Mouse (Mus musculus) brain, embryonic 18.5 days (tissue): ENCODE measurements around the gene Abcg4.
"Not testable (repeated sequence)": the region's sequence is repeated elsewhere in the genome, so short reads cannot be mapped to it uniquely, and the experiment has no call there.

Experiments used
- DNase-seq: peaks from one replicate; pipeline ENCODE4 v3.0.0-alpha.2; 2012; ENCODE audit warnings: low read depth, low spot score

Abcg4 gene

DNA sequence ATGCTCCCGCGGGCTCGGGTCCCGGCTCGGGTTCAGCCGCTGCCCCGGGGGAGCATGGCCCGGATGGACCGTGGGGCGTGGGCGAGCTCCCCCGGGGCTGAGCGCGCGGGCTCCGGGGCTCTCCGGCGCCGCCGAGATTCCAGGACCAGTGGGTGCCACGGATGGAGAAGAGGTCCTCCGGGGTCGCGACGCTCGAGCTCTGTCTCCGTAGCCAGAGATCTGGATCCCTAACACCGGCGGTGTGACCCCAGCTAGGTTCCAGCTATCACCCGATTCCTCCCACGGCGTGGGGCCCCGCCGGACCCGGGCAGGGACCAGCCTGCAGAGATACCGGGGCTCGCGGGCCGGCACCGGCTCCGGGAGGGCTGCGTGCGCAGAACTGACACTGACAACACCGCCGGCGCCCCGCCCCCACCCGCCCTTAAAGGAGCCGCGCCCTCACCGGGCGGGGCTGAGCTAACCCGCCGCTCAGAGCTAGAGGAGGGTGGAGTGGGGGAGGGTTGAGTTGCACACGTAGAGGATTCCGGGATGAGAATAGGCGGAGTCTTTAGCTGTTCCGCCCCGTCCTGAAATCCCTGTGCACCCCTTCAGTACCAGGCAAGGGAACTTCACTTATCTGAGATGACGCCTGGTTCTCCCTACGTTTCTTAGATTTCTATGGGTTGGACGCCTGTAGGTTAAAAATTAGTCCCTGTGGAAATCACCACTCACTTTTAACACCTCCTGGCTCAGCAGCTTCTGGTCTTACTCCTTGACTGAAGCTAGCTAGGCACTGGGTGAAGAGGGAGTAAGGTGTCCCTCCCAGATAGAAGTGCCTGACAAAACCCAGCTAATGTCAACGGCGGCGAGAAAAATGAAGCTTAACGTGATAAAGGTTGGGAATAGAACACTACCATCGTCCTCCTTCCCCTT, 31.7 kb upstream of the Abcg4 start, which contains the start of gene C2cd2l:
TSS of gene C2cd2l (minus strand) at position 399 of the 912 bp plus-strand sequence.
- peak; percentile 97 for DNase-seq

DNA sequence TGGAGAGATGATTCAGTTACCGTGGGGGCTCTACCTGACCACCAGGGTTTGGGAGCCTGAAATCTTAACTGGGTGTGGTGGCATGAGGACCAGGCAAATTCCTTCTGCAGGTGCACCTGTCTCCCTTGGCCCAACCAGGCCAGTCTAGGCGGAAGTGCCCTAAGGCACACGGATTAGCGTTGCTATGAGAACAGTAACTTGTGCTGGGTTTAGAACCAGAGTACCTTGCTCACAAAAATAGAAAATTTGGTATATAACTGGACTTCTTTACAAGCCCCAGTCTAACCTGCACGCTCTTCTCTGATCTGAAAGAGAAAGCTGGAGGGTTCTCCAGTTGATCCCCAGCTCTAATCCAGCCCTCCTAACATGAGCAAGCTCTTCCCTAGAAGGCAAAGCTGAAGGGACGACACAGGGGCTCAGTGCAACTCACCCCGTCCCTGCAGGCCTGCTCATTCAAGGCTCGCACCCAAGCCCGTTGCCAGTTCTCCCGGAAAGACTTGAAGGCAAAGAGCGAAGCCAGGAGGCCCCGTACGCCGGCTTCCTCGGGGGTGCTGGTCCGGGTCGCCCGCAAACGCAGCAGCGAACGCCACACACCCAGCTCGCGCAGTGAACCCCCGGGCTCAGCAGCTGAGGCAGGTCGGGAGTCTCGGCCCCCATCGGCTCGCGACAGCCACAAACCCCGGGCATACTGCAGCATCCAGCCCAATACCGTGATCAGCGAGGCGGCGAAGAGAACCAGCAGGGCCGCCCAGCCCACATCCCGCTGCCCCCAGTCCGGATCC, 30.9 kb upstream of the Abcg4 start:
- no peak for DNase-seq

DNA sequence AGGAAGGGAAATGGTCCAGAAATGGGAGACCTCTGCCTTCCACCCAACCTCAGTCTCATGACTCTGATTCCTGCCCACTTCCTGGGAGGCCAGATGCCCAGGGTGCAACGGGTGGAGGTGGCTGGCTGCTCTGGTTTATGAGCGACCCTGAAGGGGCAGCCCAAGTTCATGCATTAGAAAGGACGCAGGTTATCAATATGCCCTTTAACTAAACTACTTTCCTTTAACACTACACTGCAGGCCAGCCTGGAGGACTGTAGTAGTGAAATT, 30.3 kb upstream of the Abcg4 start:
- DNase-seq = no peak

DNA sequence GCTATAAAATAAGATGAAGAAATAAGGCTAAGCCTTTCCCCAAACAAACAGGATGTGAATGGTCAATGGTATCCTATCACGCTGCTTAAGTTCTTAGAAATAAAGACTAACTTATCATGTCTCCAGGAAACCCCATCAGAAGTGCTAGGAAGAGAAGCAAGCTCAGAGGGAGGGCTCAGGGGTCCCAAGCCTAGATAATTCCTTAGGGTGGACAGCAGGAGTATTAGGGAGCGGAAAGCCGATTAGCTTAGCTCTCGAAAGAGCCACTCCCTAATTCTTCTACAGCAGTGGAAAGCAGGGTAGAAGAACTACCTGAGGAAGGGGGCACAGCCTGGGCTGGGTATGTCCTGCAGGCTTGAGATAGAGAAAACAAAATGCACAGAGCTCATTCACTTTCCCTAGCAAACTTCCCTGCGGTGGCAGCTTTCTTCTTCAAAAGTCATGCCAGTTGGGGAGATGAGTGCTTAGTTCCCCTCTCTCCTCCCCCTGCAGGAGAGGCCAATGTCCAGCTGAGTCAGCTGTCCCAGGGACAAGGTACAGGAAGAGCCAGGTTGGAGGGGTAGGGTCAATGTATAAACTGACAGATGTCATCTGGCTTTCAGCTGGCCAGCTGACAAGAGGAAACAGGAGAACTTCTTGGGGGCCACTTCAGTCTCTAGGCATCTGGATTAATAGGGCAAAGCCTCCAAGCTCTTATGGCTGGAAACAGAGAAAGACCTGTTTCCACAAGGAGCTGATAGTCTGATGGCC, 29.8 kb upstream of the Abcg4 start:
- DNase-seq = no peak

DNA sequence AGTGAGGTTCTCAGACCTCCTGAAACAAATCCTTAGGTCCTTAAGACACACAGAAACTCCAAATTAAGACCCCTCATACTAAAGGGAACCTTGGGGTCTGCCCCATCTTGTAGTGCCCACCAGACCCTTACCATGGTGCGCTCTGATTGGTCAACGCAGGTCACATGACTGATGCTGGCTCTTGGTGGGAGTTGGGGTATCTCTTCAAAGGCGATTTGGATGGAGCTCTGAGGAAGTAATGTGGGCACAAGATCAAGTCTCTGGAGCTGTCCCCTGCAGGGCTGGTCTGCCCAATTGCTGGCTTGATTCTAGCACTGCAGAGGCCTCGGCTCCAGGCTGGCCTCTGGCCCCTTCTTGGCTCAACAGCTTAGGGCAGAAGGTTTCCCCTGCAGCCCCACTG, 29.0 kb upstream of the Abcg4 start:
- no peak for DNase-seq

DNA sequence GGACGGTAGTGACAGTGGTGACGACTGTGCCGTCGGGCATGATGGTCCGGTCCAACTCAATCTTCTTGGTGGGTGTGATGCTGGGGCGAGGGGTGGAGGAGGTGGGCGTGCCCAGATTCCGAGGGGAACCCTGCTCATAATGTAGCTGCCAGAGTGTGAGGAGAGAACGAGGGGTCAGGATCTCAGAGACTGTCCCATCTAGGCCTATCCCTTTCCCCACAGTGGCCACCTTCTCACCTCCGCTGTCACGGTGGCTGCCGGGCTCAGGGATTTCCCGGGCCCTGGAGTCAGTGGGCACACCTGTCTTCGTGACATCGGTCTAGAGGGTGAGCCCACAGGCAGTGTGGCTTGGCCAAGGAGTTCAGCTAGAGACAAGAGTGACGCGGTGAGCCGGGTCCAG, 26.5 kb upstream of the Abcg4 start:
- DNase-seq = no peak

DNA sequence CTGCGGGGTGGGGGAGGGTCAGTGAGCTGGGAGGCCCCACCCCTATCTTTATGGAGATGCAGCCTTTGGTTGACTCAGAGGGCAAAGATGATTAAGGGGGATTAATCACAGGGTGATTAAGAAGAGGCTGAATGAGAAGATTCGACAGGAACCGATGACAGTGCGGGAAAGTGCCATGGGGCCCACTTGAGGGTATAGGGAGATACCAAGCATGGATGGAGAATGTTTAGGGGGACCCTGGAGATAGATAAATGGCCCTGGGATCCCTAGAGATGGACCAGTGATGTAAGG, 25.8 kb upstream of the Abcg4 start:
- no peak for DNase-seq

DNA sequence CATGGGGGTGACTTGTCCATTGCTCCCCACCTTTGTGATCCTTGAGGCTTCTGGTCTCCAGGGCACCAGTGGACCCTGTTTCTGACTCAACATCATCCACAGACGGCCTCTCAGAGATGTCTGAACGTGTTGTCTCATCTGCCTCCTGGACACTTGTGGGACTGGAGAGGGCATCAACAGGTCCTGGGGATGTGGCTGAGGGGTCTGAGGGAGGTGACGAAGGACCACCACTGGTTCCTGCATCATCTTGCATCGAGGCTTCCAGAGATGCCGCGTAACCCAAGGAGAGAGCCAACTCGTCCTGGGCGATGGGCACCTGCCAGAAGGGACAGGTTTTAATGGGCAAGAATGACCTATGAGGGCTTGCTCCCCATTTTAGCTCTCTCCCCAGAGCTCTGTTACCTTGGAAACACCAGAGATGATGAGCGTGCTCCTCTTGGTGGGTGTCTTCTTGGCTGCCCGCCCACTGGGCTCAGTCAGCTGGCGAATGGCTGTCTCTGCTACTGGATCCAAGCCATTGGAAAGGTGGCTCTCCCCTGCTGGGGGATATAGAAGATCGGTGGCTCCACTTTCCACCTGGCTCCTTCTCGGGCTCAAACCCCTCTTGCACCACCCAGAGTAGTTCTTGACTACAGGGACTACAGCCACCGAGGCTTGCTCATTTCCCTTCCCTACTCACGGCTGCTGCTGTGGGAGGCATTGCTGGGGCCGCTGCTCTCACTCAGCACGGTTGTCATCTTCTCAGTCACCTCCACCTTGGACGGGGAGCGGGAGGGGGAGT, 25.3 kb upstream of the Abcg4 start:
- DNase-seq = no peak

DNA sequence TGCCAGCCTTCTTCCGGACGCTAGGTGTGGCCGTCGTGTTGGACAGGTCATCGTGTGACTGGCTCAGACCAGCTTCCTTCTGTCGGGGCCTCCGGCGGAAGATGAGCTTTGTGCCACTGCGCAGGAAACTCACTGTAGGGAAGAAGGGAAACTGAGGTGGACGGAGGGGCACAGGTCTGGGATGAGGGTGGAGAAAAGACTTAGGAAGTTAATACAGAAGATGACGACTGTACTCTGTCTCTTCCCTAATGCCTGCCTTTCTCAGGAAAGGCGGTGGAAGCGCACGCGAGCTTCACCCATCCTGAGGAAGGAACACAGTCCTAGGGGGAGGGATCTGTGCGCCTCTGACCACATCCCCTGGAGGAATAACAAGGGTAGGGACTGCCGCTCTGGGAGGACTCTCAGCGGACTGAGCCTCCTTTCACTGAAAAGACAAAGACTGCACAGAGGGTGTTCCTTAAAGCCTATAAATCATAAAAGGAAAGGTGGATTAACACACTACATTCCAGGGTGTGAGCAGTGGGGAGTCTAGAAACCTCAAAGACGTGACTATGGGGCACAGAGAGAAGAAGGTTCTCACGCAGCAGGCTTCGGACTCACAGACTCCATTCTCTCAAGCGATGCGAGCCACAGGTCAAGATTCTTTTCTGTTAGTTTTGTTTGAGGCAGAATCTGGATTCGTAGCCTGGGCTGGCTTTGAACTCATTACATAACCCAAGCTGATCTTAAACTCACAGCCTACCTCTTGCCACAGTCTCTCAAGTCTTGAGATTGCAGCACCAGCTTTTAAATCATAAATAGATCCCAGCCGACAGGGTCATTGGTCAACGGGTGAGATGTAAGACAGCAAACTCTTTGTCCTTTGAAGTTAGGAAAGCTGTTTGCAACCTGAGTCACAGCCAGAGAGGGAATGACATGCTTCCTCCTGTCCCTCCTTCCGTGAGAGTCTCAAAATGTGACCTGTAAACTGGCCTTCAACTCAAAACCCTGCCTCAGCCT, 23.0 kb upstream of the Abcg4 start:
- DNase-seq = no peak

DNA sequence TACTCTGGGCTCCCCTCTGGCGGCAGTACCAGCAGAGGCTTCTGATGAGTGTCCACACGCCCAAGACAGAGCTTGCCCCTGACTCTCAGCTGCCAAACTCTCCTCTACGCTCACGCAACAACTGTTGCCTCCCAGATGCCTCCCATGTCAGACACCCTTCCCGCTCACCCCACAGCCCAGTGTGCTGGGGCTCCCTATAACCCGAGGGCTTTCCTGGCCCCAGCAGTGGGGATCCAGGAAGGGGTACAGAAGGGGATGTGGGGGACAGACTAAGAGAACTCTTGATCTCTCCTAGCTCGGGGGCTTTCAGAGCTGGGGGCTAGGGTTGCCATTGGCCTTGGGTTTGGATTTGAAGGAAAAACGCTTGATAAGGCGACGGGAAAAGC, 22.3 kb upstream of the Abcg4 start:
- no peak for DNase-seq

DNA sequence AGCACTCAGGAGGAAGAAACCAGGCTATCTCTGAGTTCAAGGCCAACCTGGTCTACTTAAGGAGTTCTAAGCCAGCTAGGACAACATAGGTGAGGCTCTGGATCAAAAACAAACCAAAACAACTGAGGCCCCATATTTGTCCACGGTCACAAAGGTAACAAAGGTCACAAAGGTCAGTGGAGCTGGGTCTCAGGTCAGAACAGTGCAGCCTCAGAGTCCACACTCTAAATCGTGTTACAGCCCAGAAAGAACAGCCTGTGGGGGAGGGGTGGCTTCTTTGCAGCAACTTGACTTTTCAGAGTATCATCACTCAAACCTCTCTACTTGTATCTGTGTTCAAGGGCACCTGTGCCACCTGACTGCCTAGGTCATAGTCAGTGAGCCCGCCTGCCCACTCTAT, 21.3 kb upstream of the Abcg4 start:
- no peak for DNase-seq

DNA sequence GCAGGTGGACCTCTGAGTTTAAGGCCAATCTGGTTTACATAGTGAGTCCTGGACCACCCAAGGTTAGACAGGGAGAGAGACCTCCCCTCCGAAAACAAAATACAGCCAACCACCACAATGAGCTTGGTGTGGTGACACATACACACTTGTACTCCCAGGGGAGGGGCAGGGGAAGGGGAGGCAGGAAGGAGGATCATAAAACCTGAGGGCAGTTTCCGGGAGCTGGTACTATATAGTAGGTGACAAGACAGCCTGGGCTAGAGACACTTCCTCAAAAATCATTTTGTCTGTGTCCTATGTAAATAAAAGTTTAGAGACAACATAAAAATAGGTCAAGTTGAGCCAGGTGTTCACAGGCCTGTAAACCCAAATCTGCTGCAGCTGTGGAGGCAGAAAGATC, 18.8 kb upstream of the Abcg4 start:
- DNase-seq = no peak

DNA sequence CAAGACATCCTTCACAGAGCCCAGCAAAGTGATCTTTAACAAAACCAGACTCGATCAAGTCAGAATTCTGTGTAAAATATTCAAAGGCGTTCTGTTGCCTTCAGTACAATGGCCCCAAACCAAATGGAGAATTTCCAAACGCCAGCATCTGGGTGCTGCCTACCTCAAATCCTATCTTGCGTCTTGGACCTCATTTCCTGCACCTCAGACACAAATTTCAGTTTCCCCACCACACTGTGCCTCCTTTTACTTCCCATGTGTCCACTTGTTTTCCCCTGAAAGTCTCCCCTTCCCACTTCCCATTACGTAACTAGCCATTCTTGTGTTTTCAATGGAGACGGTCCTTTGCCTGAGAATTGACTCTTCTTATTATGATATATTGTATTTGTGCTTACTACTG, 18.1 kb upstream of the Abcg4 start:
- no peak for DNase-seq

DNA sequence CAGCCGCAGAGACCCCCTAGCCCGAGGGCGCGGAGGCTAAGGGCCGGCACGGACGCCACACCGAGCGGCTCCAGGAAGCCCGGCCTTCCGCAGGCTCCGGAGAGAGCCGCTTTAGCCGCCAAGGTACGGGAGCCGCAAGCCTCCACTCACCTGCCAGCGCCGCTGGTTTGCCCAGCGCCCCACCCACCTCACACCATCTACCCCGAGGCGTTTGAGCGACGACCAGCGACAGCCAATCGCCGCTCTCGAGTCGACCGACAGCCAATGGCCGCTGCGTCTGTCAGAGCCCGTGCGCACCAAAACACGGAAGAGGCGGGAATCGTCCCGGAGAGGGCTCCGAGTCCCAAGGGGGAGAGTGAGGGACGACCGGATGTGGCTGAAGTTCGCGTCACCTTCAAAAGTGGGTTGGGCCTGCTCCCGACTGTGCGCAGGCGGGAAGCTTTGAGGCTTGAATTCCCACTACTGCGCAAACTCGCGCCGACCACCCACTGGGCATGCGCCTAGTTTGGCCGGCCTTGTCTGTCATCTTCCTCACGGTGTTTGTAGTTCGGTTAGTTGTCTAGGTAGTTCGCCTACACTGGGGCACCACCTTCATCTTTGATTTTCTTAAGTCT, 17.2 kb upstream of the Abcg4 start, which contains the start of gene Hinfp:
TSS of gene Hinfp (minus strand) at position 206 of the 614 bp plus-strand sequence.
- DNase-seq = peak; percentile 99

DNA sequence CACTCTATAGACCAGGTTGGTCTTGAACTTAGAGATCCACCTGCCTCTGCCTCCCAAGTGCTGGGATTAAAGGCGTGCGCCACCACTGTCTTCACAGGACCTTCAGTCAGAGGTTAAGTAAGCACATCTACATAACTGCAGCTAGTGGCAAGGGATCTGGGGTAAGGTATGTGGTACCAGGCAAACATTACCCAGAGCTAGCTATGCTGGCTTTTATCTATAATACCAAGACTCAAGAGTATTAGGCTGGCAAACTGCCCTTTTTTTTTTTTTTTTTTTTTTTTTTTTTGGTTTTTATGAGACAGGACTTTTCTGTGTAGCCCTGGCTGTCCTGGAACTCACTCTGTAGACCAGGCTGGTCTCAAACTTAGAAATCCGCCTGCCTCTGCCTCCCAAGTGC, 11.6 kb upstream of the Abcg4 start:
- not testable (repeated sequence) for DNase-seq

DNA sequence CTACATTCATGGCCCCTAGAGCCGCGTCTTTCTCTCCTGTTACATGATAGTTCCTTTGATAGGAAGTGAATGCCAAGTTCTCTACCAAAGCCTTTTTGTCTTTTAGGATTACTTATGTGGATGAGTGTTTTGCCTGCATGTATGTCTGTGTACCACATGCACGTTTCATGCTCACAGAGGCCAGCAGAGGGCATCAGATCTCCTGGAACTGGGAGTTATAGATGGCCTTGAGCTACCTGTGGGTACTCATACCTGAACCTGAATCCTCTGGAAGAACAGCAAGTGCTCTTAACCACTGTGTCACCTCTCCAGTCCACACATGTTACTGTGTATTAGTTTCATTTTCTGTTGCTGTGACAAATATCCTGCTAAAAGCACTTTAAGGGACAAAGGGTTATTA, 4.1 kb upstream of the Abcg4 start:
- DNase-seq = no peak

DNA sequence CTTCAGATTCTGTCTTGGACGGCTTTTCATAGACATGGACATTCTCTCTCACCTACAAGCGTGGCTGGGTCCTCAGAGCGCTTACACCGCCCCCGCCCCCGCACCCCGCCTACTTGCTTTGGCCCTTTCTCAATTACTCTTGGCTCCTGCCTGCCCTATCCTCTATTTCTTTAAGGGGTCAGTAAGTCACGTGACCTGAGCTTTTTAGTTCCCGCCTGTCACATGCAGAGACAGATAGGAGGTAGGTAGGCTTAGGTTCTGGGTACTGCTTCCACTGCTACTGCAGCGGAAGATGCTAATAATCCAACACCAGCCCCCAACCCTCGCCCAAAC, 510 bp upstream of the Abcg4 start:
- no peak for DNase-seq

DNA sequence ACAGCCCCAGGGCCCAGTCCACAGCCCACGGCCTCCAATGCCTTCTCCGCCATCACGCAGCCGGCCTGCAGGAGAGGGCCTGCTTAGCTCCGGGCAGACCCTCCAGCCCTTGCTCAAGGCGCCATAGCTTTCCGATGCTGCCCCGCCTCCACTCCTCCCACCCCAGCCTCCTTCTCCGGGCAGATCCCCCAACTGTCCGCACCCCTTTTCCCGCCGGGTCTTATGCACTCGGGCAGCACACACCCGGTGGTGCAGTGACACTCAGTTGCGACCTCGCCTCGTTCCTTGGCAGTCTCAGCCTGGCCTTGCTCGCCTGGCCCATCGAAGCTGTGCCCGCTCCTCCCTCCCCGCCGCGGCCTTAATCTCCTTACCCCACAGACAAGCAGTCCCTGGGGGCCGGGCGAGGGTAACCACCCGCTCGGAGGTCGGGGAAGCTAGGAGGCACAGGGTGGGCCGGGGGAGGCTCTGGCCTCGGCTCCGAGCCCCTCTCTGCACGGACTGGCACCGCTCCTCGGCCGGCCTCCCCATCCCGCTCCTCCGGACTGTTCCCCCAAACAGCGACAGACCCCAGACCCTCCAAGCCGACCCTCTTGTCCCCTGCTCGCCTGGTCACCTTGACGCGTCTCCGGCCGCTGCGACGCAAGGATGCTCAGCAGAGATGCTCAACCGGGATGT, 877 bp downstream of the Abcg4 start:
- no peak for DNase-seq

DNA sequence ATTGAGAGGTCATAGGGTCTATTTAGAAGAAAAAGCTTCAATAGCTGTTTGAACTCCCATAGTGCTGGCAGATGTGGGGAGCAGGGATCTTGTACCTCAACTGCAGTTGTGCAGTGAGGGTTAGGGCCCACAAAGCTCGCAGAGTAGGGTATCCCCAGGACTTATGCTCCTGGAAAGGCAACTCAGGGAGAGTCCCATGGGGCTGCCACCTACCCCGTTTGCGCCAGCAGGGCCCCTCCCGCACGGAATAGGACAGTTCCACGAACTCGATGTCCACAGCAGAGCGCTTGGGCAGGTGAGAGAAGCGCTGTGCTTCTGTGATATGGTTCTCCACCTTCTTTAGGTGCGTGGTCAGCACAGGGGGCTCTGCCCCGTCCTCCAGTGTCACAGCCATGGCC, 1.4 kb downstream of the Abcg4 start:
- no peak for DNase-seq
